Mouse (Mus musculus): ENCODE measurements around the gene Lrmda.

Gene Lrmda

DNA sequence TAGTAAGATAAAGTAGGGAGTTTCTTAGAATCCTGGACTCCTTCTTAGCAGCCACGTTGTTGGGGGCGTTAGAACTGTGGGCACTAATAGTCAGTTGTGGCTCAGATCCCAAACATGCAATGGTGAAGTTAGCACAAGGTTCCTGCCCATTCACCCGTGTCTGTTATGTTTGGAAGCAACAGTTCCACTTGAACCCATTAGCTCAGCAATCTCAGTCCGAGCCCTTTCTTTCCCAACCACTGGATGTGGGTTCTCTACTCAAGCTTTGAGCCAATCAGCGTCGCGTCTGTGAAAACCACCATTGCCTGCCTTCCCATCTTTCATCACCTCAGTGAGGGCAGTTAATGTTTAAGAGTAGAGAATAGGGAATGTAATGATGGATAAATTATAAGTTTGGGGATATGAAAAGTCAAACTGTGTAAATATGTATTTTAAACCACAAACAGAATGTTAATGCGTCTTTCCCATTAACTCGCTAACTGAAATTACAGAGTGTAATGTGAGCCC lies 610.9 kb downstream of the Lrmda start:
- in situ Hi-C loops (cut with MseI, MboI) = no loop called here

DNA sequence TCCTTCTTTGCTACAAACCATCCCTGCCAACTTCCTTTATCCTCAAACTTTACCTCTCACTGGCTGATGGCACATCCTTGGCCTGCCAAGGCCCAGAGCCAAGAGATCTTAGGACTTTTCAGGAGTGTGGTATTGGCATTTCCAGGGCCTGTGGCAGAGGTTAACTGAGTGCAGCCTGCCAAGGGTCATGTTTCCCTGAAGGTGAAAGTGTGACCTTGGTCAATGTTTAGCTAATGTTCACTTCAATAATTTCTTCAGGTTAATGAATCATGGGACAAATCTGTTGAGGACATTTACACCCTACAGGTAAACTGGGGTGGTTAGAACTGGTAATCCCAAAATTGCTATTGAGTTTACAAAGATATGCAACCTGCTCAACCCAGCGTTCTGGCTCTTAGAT lies 614.1 kb downstream of the Lrmda start:
- in situ Hi-C loops (cut with MseI, MboI) = no loop called here

DNA sequence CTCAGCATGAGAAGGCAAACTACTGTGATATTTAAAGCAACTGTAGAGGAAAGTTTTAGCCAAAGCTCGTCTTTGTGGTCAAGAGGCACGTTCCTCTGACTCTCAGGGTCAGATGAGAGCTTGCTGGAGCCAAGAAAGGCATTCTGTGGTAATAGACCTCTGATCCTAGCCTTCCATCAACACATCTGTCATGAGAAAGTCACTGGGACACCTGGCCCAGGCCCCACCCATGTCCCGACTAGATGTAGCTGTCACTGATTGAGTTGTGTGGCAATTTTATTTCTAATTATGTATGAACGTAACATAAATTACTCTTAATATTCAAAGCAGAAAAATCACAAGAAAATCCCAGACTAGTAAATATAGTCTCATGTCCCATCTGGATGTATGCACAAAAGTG lies 624.0 kb downstream of the Lrmda start:
- in situ Hi-C loops (cut with MseI, MboI) = no loop called here

DNA sequence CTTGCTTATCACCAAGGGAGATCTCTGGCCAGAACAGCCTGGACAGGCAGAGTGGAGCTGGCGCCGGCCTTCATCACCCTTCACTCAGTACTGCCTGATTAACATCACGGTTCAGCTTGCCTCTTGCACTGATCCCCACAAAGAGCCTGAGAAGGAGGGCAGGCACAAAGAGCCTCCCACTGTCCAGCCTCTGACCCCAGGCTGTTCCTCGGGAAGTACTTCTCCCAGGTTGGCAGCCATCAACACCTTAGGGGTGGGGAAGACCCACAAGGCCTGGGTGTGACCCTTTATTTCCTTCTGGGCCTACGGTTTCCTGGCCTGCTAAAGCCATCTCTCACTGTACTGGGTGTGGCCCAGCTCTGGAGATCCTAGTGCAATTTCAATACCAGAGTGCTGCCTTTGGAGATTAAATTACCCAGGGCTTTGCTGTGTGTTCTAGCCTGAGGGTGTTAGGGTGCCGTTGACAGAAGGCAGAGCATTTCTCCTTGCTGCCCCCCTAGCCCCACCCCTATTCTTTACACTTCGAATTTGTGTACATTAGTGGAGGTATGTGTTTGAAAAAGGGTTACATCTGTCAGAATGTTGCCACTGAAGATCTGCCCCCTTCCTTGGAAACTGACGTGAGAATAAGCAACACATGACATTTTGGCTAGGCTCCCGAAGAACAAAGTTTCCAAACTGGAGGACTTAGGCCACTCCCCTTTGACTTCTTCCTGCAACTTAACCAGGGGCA lies 628.5 kb downstream of the Lrmda start:
- in situ Hi-C loops (cut with MseI, MboI) = no loop called here

DNA sequence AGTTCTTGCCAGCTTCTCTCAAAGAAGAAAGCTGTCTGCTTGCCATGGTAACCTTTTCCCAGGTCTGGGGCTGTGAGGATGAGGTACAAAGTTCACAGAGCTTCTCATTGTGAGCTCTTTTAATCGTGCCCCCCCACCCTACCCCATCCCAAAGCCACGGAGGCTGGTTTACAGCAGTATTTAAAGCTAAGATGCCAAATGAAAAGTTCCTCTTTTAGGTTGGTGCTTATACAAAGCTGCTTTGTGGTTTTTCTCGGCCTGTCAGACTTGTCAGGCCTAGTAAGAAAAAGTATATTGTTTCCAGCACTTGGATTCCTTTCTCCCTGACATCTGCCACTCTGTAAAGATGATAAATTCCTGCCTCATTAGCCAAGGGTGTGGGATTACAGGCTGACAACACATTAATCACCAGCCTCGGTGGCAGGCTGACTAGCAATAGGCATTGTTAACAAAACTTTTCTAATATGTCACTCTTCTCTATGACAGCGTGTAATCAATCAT lies 629.9 kb downstream of the Lrmda start:
- in situ Hi-C loops (cut with MseI, MboI) = no loop called here

DNA sequence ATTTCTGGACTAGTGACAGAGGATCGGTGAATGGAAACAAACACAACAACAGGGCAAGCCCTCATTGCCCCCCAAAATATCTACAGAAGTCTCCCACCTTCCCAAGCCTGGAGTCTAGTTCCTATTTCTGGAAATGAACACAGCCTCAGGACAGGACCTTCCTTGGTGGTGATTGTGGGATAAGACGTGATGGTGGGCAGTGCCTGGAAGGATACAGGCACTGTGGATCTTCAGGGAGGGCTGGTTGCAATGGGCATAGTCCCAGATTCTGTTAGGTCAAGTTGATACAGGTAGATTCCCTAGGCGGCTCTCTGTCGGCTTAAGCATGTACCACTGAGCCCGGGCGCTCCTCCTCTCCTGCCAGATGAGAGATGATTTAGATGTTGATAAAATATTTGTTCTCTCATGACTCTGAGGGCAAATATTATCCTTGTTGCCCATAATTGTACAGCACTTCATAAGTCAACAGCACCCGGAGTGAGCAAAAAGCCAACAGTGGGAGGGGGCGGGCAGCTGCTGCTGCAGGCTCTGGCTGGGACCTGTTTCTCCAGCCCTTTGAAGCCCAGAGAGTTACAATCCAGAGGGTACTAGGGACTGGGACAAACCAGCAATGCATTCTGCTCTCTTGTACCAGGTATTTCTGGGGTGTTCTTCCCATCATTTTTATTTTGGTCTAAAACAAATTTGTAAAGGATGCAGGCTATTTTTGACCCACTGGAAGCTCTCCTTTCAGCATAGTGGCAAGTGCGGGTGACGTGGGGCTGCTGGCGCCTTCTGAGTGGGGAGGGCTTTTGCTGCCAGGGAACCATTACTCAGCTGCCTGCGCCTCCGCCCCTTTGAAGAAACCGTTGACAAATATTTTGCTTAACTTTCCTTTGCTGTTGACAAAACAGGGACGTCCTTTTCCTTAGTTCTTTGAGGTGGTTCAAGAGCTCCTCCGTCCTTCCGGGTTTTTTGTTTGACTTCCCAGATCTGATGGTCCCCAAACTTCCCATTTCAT lies 630.8 kb downstream of the Lrmda start:
- in situ Hi-C loops (cut with MseI, MboI) = no loop called here

DNA sequence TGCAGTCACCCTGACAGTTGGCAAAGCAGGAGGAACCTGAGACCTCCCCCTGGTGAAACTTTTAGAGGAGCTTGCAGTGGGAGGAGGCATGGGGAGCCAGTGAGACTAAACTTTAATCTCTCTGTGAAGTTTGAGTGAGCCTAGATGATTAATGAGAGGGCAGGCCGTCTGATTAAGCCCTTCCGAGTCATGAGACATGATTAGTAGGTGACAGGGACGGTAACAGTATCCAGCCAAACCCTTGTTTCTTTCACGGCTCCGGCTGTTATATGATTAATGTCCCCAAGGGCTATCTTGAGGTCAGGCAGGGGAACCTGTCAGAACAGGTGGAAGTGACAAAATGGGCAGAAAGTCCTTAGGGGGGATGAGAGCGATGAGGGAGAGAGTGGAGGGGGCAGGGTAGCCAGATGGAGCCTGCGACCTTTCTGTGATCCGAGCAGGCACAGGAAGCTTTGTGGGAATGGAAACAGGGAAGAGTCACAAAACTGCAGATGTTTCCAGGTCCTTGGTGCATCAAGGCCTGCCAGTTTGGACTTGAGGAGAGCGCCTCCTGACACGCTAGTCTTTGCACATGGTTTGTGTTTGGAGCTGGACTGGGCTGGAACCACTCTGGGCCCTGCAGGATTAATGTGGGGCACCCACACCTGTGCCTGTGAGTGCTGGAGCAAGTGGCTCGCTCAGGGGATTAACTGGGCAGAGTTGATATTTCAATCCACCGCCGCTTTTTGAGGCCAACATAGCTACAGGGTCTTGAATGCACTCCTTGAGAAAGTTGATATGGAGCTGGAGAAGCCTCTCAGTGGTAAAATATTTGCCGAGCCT lies 631.8 kb downstream of the Lrmda start:
- in situ Hi-C loops (cut with MseI, MboI) = no loop called here

DNA sequence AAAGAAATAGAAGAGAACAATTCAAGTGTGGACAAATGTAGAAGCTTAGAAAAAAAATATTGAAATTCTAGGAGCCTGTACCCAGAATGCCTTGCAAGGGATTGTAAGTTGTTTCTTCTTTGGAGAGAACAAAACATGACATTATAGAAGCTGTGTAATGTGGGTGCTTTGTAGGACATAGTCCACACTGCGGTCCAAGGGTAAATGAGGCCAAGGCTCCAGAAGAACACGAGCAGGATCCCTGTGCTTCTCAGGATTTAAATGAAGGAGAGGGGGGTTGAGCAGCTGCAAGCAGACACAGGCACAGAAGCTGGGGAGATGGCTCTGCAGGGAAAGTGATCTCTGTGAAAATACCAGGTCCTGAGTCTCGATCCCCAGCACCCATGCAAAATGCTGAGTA lies 643.0 kb downstream of the Lrmda start:
- in situ Hi-C loops (cut with MseI, MboI) = no loop called here

DNA sequence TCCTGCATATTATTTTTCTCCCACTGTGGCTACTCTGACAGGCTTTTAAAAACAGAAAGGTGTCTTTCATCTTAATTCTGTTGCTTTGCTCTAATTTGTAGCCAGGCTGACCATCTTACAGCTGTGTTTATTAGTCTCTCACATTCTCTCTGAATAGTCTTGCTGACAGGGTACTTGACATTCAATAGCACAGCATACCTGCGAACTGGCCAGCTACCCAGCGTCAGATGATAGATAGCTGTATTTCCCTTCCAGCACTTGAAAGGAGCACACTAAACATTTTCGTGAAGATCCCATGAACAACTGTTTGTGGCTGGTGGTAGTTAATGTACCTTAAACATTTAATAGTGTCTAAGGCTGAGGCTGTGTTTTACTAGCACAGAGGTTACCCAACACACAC lies 646.9 kb downstream of the Lrmda start:
- in situ Hi-C loops (cut with MseI, MboI) = no loop called here

DNA sequence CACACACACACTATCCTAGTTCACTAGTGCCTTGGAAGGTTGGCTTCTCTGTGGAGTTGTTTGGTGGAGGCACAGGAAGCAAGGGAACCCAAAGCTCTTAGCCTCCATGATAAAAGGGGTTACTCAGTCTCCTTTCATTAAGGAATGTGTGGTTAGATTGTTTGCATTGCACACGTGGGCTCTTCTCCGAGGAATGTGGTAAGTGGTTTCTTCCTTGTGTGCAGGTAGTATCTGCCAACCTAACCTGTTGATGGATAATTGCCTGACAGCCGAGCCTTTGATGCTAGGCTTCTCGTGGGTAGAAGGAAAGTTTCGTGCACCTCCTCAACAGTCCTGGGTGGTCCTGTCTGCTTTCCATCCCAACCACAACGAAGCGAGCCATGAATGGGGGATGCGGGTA lies 648.8 kb downstream of the Lrmda start:
- in situ Hi-C loops (cut with MseI, MboI) = no loop called here

DNA sequence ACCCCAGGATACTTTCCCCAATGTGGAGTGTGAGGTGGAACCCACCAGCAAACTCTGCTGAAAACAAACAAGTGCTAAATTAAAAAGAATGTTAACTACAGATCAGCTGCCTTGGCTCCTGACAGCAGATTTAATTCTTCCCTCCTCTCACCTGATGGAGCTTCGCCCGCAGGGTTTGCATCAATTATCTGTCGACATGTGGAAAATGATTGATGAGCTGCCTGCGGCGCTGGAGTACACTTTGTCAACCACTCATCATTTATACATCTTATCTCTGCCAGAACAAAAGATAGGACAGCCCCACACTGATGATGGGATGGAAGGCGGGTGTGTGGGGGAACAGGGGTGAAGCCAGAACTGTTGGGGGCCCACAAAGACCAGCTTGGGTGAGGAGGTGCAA lies 649.2 kb downstream of the Lrmda start:
- in situ Hi-C loops (cut with MseI, MboI) = no loop called here

DNA sequence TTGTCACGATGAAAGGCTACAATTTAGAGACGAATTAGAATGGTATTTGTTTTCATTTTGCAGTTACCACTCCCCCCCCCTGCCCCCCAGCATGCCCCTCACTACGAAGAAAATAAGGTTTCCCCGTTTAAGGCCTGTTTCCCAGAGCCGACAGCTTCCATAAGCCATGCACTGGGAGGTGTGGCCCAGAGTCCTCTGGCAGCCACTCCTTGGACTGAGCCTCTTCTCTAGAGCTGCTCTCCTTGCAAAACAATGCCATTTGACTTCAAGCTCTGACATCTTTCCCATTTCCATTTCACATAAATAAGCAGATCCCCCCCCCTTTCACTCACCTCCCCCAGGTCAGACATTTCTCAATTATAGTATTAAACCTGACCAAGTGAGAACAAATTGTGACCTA lies 654.1 kb downstream of the Lrmda start:
- in situ Hi-C loops (cut with MseI, MboI) = no loop called here

DNA sequence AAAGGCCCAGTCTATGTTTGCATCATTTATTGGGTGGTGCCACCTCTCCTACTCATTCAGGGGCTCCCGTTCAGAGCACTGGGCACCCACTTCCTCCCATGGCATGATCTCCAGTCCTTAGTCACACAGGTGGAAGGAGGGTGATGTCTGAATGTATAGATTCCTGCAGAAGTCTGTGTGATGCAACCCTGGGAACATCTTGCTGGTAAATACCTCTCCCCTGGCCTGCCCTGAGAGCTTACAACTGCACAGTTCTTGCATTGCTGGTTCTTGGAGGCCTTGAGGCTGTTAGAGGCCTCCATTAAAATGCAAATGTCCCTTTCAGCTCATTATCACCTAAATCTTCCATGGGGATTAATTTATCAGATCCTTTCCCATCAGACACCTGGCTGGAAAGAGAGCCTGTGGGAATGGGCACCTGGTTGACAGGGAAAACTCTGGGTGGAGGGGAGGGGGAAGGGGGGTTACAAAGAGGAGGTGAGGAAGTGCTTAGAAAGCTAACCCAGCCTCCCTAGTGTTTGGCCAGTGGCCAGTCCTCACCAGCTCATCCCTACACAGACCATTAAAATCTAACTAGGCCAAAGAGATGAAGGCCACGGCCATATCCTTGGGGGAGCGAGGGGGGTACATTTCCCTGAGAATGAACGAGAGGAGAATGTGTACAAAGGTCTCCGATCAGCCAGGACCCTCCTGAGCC lies 659.6 kb downstream of the Lrmda start:
- in situ Hi-C loops (cut with MseI, MboI) = no loop called here

DNA sequence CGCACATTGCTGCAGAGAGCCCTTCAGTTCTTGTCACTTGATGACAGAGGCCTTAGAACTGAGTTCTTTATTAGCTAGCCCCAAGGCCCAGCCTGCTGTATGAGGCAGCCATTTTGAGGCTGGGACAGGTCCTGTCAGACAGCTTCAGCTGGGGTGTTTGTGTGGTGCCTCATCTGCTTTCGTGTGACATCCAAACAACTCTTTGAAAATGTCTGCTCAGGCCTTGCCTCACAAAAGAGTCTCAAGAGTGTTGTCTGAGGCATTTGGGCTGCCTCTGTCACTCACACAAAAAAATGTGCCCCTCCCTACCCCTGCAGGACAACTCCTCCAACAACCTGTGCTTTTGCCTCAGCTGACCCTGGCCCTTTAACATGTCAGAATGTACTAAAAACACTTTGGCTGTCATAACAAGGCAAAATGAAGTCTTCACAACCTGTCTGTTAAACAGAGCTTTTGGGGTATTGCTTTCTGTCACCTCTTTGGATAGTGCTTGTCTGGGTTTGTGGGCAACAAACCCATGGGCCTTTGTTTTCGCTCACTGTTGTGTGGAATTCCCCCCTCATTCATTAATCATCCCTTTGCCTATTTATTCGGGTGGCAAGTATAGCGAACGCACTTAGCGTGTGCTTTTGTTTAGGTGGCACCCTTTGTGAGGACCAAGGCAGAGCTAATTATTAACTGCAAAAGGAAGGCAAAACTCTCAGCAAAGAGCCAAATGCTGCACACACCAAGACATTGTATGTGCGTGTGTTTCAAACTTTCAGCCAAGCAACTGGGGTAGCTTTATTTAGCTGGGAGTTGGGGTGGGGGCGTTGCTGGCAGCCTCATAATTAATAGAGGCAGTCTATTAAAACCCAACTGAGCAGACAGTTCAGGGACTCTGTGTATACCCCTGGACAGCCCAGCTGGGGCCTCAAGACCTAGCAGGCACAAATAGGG lies 660.5 kb downstream of the Lrmda start:
- in situ Hi-C loops (cut with MseI, MboI) = no loop called here

DNA sequence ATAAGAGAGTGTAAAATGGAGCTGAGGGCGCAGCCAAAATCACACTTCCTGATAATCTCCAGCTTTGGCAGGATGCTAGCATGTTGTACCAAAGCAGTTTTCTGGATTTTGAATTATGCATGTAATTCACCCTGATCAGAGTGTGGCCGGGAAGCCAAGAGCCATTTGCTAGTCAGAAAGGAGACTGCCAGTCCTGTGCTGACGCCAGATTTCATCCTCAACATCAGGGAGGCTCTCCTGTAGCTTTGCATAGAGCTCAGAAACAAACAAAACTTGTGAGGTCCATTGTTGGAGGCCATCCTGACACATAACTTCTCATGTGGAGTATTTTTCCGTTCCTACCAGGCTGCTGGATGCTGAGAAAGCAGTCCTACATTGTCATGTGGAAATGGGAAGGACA lies 667.4 kb downstream of the Lrmda start:
- in situ Hi-C loops (cut with MseI, MboI) = no loop called here

DNA sequence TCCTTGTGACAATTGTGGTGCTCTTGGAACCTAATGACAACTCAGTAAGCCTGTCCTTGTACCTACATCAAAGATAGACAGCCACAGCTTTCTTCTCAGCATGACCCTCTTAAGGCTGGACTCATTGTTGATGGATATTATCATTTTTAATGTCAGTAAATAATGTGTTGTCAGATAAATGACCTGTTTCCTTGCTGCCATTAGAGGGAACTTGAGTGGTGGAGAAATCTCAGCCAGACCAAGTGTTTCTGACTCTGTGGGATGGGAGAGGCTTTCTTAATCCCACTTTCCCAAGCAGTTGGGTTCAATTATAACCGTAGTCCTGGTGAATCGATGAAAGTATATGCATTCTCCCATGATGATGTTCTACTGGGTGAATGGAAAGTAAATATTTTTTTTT lies 668.9 kb downstream of the Lrmda start:
- in situ Hi-C loops (cut with MseI, MboI) = no loop called here

DNA sequence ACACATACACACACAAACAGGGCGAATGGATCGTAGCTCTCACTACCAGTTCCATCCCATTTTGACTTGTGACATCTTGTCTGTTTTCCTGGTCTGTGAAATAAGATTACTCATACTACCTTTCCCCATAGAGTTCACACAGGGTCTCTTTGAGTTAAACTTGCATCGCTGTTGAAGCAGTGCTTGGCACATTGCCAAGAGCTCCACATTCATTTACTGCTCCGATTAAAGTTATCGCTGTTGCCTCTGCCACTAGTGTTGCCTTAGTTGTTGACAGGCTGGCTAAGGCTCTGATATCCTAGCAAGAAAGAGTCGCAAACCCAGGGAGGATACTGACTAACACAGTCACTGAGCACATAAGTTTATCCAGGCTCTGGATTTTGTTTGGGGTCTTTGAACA lies 675.9 kb downstream of the Lrmda start:
- in situ Hi-C loops (cut with MseI, MboI) = no loop called here

DNA sequence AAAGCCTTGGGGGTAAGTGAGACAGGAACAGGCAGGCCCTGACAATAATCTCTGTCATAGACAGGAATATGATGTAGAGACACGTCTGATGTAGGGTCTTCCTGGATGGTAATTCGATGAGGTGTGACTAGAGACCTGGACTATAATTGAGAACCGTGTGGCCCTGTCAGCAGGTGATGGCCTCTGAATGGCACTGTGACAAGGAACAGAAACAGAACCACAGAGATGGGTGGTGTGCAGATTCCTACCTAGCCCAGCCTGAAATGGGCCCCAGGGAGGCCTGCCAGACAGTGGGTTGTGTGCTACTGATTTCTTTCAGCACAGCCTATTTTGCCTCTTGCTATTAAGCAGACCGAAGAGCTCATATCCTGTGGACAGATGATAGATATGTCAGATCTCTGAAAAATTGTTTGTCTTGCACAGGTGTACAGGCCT lies 676.4 kb downstream of the Lrmda start:
- in situ Hi-C loops (cut with MseI, MboI) = no loop called here

DNA sequence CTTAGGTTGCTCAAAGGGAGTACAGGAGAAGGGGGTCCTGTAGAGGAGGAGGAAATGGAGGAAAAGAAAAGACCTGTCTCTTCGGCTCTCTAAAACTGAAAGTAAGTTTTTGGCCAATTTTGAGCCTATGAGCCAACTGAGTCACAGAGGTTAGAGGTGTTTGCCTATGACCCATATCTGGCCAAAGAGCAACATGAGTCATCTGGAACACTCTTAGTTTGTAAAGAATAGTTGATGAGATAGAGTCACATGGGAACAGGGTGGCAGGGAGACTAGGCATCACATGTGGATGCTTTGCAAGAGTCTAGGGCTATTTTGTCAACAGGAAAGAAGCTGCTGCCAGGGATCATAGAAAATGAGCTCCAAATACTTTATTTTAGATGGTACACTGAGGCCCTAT lies 680.7 kb downstream of the Lrmda start:
- in situ Hi-C loops (cut with MseI, MboI) = no loop called here

DNA sequence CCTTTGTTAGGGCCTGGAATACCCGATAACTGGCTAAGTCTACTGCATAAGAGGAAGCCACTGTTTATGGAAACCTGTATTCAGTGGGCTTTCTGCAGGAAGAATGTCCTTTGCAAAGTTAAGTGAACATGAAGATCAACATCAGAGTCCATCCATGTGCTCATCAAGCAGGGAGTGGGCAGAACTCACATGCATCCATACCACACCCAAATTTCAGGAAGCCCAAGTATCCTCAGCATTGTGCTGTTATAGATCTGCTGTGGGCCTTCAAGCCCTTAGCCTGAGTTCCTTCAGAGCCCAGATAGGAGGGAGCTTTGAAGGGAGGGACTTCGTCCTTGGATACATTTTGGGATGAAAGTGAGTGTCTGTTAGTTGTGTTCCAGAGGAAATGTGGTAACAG lies 681.2 kb downstream of the Lrmda start:
- in situ Hi-C loops (cut with MseI, MboI) = no loop called here

All from mouse trophoblast stem cell (cell line).